In the genomic region with DNA sequence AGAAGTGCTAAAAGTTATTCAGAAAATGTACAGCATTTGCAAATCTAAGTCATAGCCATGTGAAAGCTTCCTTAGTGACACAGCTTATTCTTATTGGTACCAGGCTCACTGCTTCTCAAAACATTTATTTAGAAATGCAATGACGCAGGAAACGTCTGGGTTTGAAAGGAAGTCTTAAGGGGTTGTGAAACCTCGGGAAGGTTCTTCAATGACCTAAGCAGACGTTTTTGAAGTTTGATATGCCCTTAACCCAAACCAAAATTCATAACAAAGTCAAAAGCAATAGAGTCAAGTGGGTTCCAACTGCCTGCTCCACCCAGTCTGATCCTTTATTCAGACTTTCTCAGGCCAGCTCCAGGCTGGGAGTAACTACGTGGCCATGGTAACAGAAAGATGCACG, we compare ENCODE assay signal across 22 mouse cellular contexts.
DNase-seq lines count a peak whose midpoint lies in the region; ATAC-seq lines count a peak whose summit lies in the region.
"Had no signal": no experiment of that assay in that cellular context is flagged by ENCODE, and none has a peak within 500 bp of the region (broad histone marks: within the 10 kb centered on the region; RNA-seq: fewer than 3 reads in every experiment).

No protein-coding gene starts in this region.

- intact Hi-C loops in heart, postnatal 25 days (cut with DNase I), result no loop called here

- DNase-seq in lung, postnatal 25 days (ENCODE audit: low spot score), result peak; percentile 15
- no peak for DNase-seq in lung, postnatal 36 days
- peak; percentile 81 for DNase-seq in fibroblast of lung, adult 2 months (ENCODE audit: low read depth)
- DNase-seq in heart, postnatal 25 days (ENCODE audit: low spot score), result no peak
- DNase-seq: adrenal gland, adult 2 months; adrenal gland, postnatal 14 days; cerebellum, adult 11 months; cerebellum, adult 2 months; cerebellum, adult 9-11 months; cerebellum, postnatal 25 days; embryo, embryonic 11 days; gastrocnemius, adult 2 months; gastrocnemius, postnatal 14 days; heart, adult 2 months; heart, postnatal 14 days; kidney, adult 11 months had no signal

- peak; percentile 81 for ATAC-seq in megakaryocyte progenitor cell, adult 5-6 weeks (replicated peaks; ENCODE audit: poor library complexity)
- ATAC-seq in inflammation-experienced regulatory T-cells, adult 6 months, result no peak
- ATAC-seq: CD4-positive, CD25-positive, alpha-beta regulatory T cell, adult 4 months; forebrain, embryonic 13.5 days; forebrain, embryonic 16.5 days; intestine, embryonic 15.5 days had no signal

Comparison
In these comparisons a context has a peak if more than half of its experiments do, and no peak if none do; other contexts are left out.
1. DNase-seq: peak in lung, postnatal 25 days (single experiment) and fibroblast of lung, adult 2 months (single experiment); none in lung, postnatal 36 days (single experiment) and heart, postnatal 25 days (single experiment).